Mouse (Mus musculus) ES-Bruce4 (cell line): Measurements from ENCODE around the gene Erp29.

Experiments
- CTCF ChIP-seq: IDR thresholded peaks from one replicate; pipeline ENCODE4 v1.8.1; 2011; ENCODE audit warnings: low read depth, low read length
- EP300 ChIP-seq: IDR thresholded peaks from 2 replicates; pipeline ENCODE4 v1.6.1; 2011; ENCODE audit warnings: low read depth, low read length; ENCODE audit not compliant: insufficient read depth
- POLR2A ChIP-seq: IDR thresholded peaks from one replicate; pipeline ENCODE4 v1.8.1; 2011; ENCODE audit warnings: low read length; ENCODE audit not compliant: insufficient read depth

GRCm38 (mm10) chr5:121462967-121463366 is 10.7 kb upstream of the Erp29 start:
- no peak for TF ChIP-seq CTCF
- TF ChIP-seq POLR2A, result no peak
- 0 out of 2 replicates have a peak, but pooled peaks have one; percentile 30 for TF ChIP-seq EP300
